Mouse (Mus musculus): ENCODE measurements around the gene Cdk14. TPM values are rescaled to one million over a fixed set of nuclear protein-coding genes. Genes with fewer than 3 reads are reported as not detected.

Gene Cdk14
- polyA plus RNA-seq, 1 experiment from 2014 or later, result 10.3 TPM

DNA sequence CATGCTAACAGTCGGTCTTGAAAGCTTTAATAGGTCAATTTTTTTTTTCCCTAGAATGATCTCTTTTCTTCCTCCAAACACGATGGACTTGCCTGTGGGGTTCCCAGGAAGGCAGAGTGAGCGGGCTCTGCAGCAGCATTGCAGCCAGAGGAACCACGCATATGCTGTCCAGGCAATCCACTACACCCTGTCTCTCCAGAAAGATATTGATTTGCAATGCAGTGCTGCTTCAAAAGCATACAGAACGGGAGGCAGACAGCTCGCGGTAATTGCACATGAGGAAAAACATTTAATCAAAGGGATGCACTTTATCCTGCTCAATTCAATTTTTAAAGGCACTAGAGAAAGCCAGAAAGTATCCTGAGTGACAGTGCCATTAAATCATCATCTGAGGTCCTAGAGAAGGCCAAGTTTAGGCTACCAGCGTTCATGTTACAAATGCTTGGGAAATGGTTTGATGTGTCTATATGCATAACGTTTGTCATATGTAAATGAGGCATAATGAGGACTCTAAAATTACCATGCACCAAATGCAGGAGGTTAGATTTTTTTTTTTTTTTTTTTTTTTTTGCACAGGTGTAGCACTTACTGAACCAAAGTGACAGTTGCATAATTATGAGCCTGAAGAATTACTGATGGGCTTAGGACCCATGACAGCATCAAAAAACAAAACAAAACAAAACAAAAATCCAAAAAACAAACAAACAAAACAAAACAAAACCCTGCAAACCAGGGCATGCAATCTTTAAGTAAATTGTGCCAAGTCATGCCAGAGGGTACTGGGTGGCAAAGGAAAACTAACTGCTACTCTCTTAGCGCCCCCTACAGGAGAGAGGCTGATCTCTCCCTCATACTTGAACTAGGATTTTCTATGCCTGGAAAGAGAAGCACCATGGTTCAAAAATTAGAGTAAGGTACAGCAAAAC lies 154.0 kb downstream of the Cdk14 start:
- Histone ChIP-seq H3K27me3 (ENCODE audit: low read depth, poor library complexity, severe bottlenecking) (no peaks in the 10 kb centered on the region), H3K4me1 (peaks cover 27% of the 10 kb centered on the region), H3K36me3 (no peaks in the 10 kb centered on the region), H3K9me3 (replicated peaks) (no peaks in the 10 kb centered on the region), H3K4me3 (no peak overlapping the region), H3K27ac (replicated peaks) (no peak overlapping the region)
- DNase-seq (ENCODE audit: low spot score), result peak; percentile 37
- 56% methylated on average over 10 of the region's 10 CpGs for WGBS

DNA sequence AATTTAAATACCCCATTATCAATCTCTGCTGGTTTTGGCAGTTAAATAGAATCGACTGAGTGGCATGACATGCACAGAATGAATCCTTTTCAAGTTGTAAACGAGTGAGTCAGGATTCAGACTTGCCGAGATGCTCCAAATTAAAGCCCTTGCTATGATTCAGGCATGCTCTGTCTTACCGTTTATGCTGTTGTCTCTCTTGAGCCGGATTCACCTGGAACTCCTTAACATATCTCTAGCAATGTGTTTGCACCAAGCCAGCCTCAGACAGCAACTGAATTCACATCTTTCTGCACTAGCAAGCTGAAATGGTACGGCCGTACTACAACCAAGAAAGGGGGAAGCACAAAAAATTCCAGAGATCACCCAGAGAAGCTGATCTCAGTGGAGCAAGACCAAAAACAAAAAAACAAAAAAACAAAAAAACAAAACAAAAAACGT lies 154.7 kb downstream of the Cdk14 start:
- Histone ChIP-seq H3K4me1 (peaks cover 34% of the 10 kb centered on the region), H3K9me3 (replicated peaks) (no peaks in the 10 kb centered on the region), H3K4me3 (0 out of 2 replicates have a peak overlapping the region, but pooled peaks have one; percentile 9), H3K27ac (replicated peaks) (no peak overlapping the region), H3K36me3 (no peaks in the 10 kb centered on the region), H3K27me3 (ENCODE audit: low read depth, poor library complexity, severe bottlenecking) (no peaks in the 10 kb centered on the region)
- DNase-seq (ENCODE audit: low spot score), result no peak
- whole genome bisulfite sequencing, result 47% methylated on average over 8 of the region's 8 CpGs

DNA sequence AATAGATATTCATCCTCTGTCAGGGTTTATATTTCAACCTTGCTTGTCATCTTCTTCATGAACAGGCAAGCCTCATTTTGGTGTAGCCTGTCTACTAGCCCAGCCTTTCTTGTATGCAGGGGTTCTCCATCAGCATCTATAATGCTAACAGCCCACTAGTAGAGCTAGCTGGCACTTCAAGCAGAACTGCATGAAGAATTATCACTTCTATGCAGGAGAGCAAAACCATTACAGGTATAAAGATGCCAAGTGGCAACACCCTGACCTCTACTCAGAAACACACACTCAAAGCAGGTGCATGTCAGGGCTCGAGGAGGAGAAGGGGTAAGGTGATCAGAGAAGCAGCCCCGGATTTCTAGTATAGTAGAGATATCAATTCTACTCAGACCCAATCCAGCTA lies 155.4 kb downstream of the Cdk14 start:
- Histone ChIP-seq H3K36me3 (no peaks in the 10 kb centered on the region), H3K9me3 (replicated peaks) (no peaks in the 10 kb centered on the region), H3K27ac (replicated peaks) (no peak overlapping the region), H3K4me1 (peaks cover 41% of the 10 kb centered on the region), H3K27me3 (ENCODE audit: low read depth, poor library complexity, severe bottlenecking) (no peaks in the 10 kb centered on the region), H3K4me3 (no peak overlapping the region)
- no peak for DNase-seq (ENCODE audit: low spot score)
- 84% methylated on average over 2 of the region's 2 CpGs for WGBS

DNA sequence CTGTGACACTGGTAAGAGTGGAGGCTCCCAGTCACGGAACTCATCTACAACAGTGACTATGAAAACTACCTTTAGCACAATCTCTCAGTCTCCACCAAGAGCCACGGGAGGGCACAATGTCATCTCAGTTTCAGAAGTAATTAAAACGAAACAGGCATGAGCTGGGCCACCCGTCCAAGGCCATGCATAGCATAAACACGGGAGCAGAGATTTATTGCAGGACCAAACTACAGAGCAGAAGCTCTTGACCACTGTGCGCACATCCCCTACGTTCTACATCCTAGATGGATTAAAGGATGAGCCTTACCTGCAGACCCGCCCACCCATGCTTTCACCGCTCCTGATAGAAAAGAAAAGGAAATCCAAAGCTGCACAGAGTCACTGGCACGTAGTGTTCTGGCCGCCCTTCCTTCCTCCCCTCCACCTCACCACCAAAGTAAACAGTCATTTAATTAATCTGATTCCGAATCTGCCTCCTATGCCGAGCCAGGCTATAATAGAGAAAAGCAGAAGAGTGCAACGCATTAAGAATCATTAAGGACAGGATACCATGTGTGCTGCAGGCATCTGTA lies 158.3 kb downstream of the Cdk14 start:
- WGBS, result 83% methylated on average over 14 of the region's 14 CpGs
- no peak for DNase-seq (ENCODE audit: low spot score)
- Histone ChIP-seq H3K9me3 (replicated peaks) (no peaks in the 10 kb centered on the region), H3K27ac (replicated peaks) (no peak overlapping the region), H3K36me3 (no peaks in the 10 kb centered on the region), H3K27me3 (ENCODE audit: low read depth, poor library complexity, severe bottlenecking) (no peaks in the 10 kb centered on the region), H3K4me1 (peaks cover 43% of the 10 kb centered on the region), H3K4me3 (no peak overlapping the region)

DNA sequence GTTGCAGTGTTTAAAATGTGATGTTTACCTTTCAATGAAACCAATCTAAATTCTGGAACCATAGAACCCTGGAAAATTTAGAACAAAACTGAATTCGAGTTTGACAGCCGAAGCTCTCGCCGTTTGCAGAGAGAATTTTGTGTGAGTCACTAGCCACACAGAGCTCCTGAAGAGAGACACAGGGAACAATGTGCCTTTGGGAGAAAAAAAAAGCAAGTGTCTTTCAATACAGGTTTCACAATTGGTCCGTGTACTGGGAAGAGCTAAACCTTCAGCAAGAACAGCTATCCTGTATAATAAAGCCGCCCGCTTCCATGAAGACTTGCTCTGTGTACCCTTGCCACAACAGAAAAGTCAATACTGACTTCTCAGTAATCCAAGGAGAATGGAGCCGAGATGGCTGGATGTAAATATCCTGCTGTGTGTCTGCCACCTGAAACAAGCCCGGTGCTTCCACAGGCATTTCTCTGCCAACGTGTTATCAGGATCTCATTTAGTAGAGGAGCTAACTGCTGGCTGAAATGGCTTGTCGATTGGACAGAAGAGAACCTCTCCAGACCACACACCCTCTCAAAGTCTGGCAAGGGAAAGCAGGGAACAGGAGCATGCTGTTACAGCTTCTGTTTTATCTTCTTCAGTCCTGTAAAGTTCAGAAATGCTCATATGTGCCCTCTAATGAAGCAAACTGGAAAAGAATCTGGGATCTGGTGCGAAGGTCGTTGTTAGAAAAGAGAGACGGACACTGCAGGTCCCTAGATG lies 159.0 kb downstream of the Cdk14 start:
- DNase-seq (ENCODE audit: low spot score), result no peak
- peaks cover 42% of the 10 kb centered on the region for H3K4me1 ChIP-seq
- no peak overlapping the region for H3K27ac ChIP-seq (replicated peaks)
- no peaks in the 10 kb centered on the region for H3K9me3 ChIP-seq (replicated peaks)
- no peaks in the 10 kb centered on the region for H3K27me3 ChIP-seq (ENCODE audit: low read depth, poor library complexity, severe bottlenecking)
- 67% methylated on average over 14 of the region's 14 CpGs for WGBS
- H3K4me3 ChIP-seq, result no peak overlapping the region
- no peaks in the 10 kb centered on the region for H3K36me3 ChIP-seq

DNA sequence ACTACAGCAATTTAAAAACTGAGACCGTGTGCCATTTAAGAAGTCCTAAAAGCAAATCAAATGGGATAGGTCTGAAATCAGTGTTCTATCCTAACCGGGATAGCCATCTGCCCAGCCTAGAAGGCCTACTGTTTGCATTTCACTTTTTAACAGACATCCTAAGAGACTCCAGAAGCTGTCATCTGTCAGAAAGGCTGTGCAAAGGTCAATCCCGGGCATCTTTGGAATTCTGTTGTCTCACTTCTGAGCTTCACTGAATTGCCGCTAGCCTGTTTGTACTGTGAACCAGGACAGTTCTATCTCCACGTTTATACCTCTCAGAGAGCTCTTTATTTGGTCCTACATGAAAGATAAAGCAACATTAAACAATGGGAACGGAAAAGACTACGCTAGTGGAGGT lies 159.8 kb downstream of the Cdk14 start:
- no peak overlapping the region for H3K27ac ChIP-seq (replicated peaks)
- DNase-seq (ENCODE audit: low spot score), result no peak
- no peaks in the 10 kb centered on the region for H3K36me3 ChIP-seq
- WGBS, result 57% methylated on average over 7 of the region's 7 CpGs
- H3K4me3 ChIP-seq, result no peak overlapping the region
- H3K27me3 ChIP-seq (ENCODE audit: low read depth, poor library complexity, severe bottlenecking), result no peaks in the 10 kb centered on the region
- H3K4me1 ChIP-seq, result peaks cover 34% of the 10 kb centered on the region
- H3K9me3 ChIP-seq (replicated peaks), result no peaks in the 10 kb centered on the region

DNA sequence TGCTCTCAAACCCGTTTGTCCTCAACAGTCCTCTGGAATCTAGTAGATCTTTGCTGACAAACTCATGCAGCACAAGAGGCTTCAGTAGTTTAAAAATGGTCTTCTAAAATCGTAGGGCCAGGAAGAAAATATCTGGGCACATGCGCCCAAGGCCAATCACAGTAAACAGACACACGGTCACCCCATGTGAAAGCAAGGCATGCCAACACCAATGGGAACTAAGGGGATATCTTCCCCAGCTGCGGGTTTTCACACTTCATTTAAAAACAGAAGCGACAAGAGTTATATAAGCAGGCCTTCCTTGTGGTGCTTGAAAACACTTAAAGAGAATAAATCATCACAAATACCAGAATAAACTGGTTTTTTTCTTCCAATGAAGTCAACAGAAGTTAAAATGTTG lies 165.7 kb downstream of the Cdk14 start:
- no peak overlapping the region for H3K27ac ChIP-seq (replicated peaks)
- no peak for DNase-seq (ENCODE audit: low spot score)
- no peaks in the 10 kb centered on the region for H3K36me3 ChIP-seq
- H3K27me3 ChIP-seq (ENCODE audit: low read depth, poor library complexity, severe bottlenecking), result no peaks in the 10 kb centered on the region
- no peak overlapping the region for H3K4me3 ChIP-seq
- H3K9me3 ChIP-seq (replicated peaks), result no peaks in the 10 kb centered on the region
- H3K4me1 ChIP-seq, result no peaks in the 10 kb centered on the region
- WGBS, result 88% methylated on average over 6 of the region's 6 CpGs

DNA sequence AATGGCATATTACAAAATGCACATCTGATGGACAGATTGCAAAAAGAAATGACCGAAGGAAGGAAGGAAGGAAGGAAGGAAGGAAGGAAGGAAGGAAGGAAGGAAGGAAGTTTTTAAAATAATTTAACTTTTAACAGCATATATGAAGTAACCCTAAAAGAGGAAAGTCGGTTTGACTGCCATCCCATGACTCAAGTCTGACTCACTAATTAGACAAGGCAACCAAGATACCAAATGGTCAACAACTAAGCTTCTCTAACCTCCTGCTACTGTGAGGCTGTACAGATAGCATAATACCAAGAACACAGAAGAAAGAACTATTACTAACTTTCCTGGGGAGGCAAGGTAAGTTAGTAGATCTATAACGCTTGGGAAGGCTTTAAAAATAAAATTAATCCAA lies 166.9 kb downstream of the Cdk14 start:
- Histone ChIP-seq H3K4me1 (no peaks in the 10 kb centered on the region), H3K27ac (replicated peaks) (no peak overlapping the region), H3K27me3 (ENCODE audit: low read depth, poor library complexity, severe bottlenecking) (no peaks in the 10 kb centered on the region), H3K9me3 (replicated peaks) (no peaks in the 10 kb centered on the region), H3K4me3 (no peak overlapping the region), H3K36me3 (no peaks in the 10 kb centered on the region)
- 87% methylated on average over 3 of the region's 3 CpGs for WGBS
- no peak for DNase-seq (ENCODE audit: low spot score)

DNA sequence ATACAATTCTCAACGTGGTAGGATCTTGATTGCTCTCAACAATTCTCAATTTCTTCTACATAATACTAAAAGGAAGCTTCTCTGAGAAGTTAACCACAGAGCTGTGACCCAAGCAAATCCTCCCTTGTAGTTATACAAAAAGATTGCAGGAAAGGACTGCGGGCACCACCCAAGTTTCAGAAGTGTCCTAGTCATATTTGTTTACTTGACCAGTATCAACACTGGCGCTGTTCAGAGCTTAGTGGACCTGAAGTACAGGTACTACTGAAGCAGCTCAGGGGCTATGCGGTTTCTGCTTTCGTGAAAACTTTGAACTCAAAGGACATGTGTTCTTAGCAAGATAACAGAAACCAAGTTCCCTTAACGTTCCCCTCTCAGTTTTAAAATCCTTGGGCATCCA lies 172.4 kb downstream of the Cdk14 start:
- Histone ChIP-seq H3K4me3 (no peak overlapping the region), H3K27ac (replicated peaks) (no peak overlapping the region), H3K9me3 (replicated peaks) (no peaks in the 10 kb centered on the region), H3K27me3 (ENCODE audit: low read depth, poor library complexity, severe bottlenecking) (no peaks in the 10 kb centered on the region), H3K4me1 (no peaks in the 10 kb centered on the region; the same call in 1 of the 2 replicates), H3K36me3 (peaks cover 3% of the 10 kb centered on the region; the same call in 1 of the 2 replicates)
- DNase-seq (ENCODE audit: low spot score), result no peak
- 90% methylated on average over 6 of the region's 6 CpGs for WGBS

DNA sequence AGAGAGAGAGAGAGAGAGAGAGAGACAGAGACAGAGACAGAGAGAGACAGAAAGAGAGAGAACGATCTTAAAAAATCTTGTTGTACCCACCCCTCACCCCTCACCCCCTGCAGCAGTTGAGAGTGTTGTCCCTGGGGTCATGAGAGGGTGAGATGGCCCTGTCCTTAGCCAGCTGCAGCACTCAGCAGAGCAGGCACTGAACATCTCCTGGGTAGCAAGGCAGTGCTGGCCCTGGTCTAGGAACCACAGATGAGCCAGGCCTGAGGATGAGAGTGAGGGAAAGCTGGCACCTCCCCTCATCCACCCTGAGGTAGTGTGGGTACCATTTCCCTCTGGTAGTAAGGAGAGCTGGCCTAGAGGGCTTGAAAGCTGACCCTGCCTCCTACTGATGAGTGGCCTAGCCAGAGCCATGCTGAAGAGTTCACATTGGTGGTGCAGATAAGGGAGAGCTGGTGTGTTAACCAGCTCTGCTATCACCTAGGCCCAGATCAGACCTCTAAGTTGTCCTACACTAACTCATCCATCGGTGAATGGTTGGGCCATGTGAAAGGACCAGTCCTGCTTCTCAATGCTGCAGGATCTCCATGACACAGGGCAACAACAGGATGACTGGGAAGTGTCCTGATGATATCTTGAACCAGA lies 173.5 kb downstream of the Cdk14 start:
- Histone ChIP-seq H3K9me3 (replicated peaks) (no peaks in the 10 kb centered on the region), H3K27me3 (ENCODE audit: low read depth, poor library complexity, severe bottlenecking) (no peaks in the 10 kb centered on the region), H3K27ac (replicated peaks) (0 out of 2 replicates have a peak overlapping the region, but pooled peaks have one; percentile 13), H3K4me3 (no peak overlapping the region), H3K4me1 (no peaks in the 10 kb centered on the region; the same call in 1 of the 2 replicates), H3K36me3 (peaks cover 3% of the 10 kb centered on the region; the same call in 1 of the 2 replicates)
- no peak for DNase-seq (ENCODE audit: low spot score)
- 90% methylated on average over 2 of the region's 2 CpGs for WGBS

DNA sequence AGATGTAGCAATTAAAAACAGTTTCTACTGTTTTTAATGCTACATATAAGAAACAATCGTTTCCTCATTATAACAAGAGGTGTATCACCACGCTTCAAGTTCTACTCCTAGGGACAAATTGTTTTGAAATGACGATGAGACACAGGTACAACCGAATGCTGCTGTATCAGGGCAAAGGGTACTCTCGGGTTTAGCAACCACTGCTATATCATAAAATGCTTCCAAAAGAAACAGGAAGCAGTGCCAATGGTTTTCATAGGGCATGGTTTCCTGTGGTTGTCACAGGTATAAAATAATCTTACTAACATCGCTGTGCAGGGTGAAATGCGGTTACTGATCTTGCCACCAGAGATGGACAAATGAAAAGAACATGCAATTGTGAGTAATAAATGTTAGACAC lies 174.9 kb downstream of the Cdk14 start:
- Histone ChIP-seq H3K4me1 (no peaks in the 10 kb centered on the region; the same call in 1 of the 2 replicates), H3K4me3 (no peak overlapping the region), H3K27ac (replicated peaks) (no peak overlapping the region), H3K36me3 (peaks cover 3% of the 10 kb centered on the region; the same call in 1 of the 2 replicates), H3K27me3 (ENCODE audit: low read depth, poor library complexity, severe bottlenecking) (no peaks in the 10 kb centered on the region), H3K9me3 (replicated peaks) (no peaks in the 10 kb centered on the region)
- DNase-seq (ENCODE audit: low spot score), result no peak
- WGBS, result 92% methylated on average over 7 of the region's 7 CpGs

DNA sequence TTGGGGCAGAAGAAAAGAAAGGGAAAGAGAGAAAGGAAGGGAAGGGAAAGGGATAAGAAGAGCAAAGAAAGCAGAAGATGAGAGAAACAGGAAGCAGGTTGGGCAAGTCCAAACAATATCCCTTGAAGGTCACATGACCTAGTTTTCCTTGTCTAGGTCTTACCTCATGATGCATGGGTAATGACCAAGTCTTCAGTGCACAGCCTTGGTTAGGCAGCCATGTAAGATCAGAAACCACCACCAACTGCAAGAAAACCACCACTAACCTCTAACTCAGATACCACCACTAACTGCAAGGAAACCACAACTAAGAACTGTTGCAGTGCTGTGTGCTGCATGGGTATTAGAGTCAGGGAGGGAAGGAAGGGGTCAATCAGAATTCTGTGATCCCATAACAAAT lies 176.5 kb downstream of the Cdk14 start:
- DNase-seq (ENCODE audit: low spot score), result no peak
- H3K4me3 ChIP-seq, result no peak overlapping the region
- H3K9me3 ChIP-seq (replicated peaks), result no peaks in the 10 kb centered on the region
- H3K36me3 ChIP-seq, result peaks cover 3% of the 10 kb centered on the region; the same call in 1 of the 2 replicates
- no peaks in the 10 kb centered on the region; the same call in 1 of the 2 replicates for H3K4me1 ChIP-seq
- H3K27ac ChIP-seq (replicated peaks), result no peak overlapping the region
- H3K27me3 ChIP-seq (ENCODE audit: low read depth, poor library complexity, severe bottlenecking), result no peaks in the 10 kb centered on the region

All from midbrain, embryonic 10.5 days (tissue).